Mouse (Mus musculus): ENCODE measurements around the gene Cacng7. TPM values are rescaled to one million over a fixed set of nuclear protein-coding genes. Genes with fewer than 3 reads are reported as not detected.
"Not testable (repeated sequence)": the region's sequence is repeated elsewhere in the genome, so short reads cannot be mapped to it uniquely, and the experiment has no call there.

Gene Cacng7
- polyA plus RNA-seq, 1 experiment from 2014 or later = 0.25 TPM

DNA sequence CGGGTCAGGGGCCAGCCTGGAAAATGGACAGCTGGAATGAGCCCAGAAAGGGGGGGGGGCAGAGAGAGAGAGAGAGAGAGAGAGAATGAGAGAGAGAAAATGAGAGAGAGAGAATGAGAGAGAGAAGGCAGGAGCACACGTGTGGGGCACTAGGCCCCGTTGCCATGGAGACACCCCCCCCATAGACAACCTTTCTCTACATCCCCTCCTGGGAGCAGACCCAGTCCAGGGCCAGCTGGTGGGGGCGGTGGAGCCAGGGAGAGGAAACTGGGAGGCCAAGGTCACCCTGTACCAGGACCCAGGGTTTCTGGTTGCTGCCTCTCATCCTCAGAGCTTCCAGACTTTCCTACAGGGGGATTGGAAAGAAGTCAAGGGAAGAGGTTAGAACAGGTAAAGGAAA, 59.1 kb downstream of the Cacng7 start:
- DNase-seq (ENCODE audit: low spot score) (no peak), ATAC-seq (no peak)
- Histone ChIP-seq H3K36me3 (ENCODE audit: insufficient read depth, low read length) (no peaks in the 10 kb centered on the region), H3K9ac (replicated peaks; ENCODE audit: low read depth) (no peak overlapping the region), H3K4me2 (replicated peaks; ENCODE audit: low read depth, low read length) (no peak overlapping the region), H3K4me3 (ENCODE audit: low read depth, low read length) (no peak overlapping the region), H3K9me3 (ENCODE audit: low read length) (no peaks in the 10 kb centered on the region), H3K27me3 (replicated peaks; ENCODE audit: insufficient read depth, low read length) (no peaks in the 10 kb centered on the region), H3K27ac (ENCODE audit: low read length) (no peak overlapping the region), H3K4me1 (ENCODE audit: insufficient read depth, low read depth, low read length) (no peaks in the 10 kb centered on the region)
- TF ChIP-seq CTCF (IDR thresholded peaks at IDR 0.05) (no peak), EP300 (IDR thresholded peaks at IDR 0.05) (no peak)
- 20% methylated on average over 4 of the region's 4 CpGs for WGBS

DNA sequence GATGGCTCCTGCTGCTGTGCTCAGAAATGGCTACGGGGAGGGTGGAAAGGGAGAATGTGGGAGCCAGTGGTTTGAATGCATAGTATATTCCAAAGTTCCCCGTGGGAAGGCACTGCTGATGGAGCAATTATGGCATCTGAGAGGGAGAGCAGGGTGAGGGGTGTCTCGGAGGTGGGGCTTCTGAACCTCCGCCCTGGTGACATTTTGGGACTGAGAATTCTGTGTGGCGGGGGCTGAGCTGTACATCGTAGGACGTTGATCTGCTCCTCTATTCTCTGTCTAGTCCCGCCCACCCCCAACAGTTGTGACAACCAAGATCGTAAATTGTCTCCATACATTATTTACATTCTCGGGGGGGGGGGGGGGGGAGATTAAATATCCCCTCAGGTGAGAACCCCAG, 64.6 kb downstream of the Cacng7 start:
- DNase-seq (ENCODE audit: low spot score) (no peak), ATAC-seq (no peak)
- H3K9me3 ChIP-seq (ENCODE audit: low read length) = no peaks in the 10 kb centered on the region
- no peaks in the 10 kb centered on the region for H3K4me1 ChIP-seq (ENCODE audit: insufficient read depth, low read depth, low read length)
- H3K36me3 ChIP-seq (ENCODE audit: insufficient read depth, low read length) = no peaks in the 10 kb centered on the region
- no peak overlapping the region for H3K27ac ChIP-seq (ENCODE audit: low read length)
- no peak for TF ChIP-seq EP300 (IDR thresholded peaks at IDR 0.05)
- no peak for TF ChIP-seq CTCF (IDR thresholded peaks at IDR 0.05)
- H3K4me3 ChIP-seq (ENCODE audit: low read depth, low read length) = no peak overlapping the region
- 77% methylated on average over 9 of the region's 10 CpGs for WGBS
- no peak overlapping the region for H3K9ac ChIP-seq (replicated peaks; ENCODE audit: low read depth)
- no peaks in the 10 kb centered on the region for H3K27me3 ChIP-seq (replicated peaks; ENCODE audit: insufficient read depth, low read length)
- H3K4me2 ChIP-seq (replicated peaks; ENCODE audit: low read depth, low read length) = no peak overlapping the region

DNA sequence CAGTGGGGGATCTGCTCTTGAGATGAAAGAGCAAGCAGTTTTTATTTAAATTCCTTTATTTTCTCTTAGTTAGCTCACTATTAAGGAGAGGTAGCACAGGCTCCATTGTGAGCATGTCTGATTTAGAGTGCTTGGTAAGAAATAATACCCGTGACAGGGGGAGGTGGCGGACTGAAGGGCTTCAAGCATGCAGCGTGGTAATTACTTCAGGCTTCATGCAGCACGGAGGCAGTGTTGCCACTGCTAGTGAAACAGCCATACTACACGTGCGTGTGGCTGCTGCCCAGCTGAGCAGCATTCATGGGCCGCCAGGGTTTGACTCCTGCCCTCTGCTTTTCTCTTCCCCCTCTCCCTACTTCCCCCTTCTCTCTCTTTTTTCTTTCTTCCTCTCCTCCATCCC, 65.0 kb downstream of the Cacng7 start:
- H3K36me3 ChIP-seq (ENCODE audit: insufficient read depth, low read length) = no peaks in the 10 kb centered on the region
- H3K9ac ChIP-seq (replicated peaks; ENCODE audit: low read depth) = no peak overlapping the region
- no peak overlapping the region for H3K4me2 ChIP-seq (replicated peaks; ENCODE audit: low read depth, low read length)
- no peak overlapping the region for H3K4me3 ChIP-seq (ENCODE audit: low read depth, low read length)
- WGBS = 52% methylated on average over 7 of the region's 7 CpGs
- H3K27ac ChIP-seq (ENCODE audit: low read length) = no peak overlapping the region
- no peaks in the 10 kb centered on the region for H3K4me1 ChIP-seq (ENCODE audit: insufficient read depth, low read depth, low read length)
- no peaks in the 10 kb centered on the region for H3K9me3 ChIP-seq (ENCODE audit: low read length)
- H3K27me3 ChIP-seq (replicated peaks; ENCODE audit: insufficient read depth, low read length) = no peaks in the 10 kb centered on the region
- TF ChIP-seq EP300 (IDR thresholded peaks at IDR 0.05) = no peak
- TF ChIP-seq CTCF (IDR thresholded peaks at IDR 0.05) = no peak
- DNase-seq (ENCODE audit: low spot score) (no peak), ATAC-seq (no peak)

DNA sequence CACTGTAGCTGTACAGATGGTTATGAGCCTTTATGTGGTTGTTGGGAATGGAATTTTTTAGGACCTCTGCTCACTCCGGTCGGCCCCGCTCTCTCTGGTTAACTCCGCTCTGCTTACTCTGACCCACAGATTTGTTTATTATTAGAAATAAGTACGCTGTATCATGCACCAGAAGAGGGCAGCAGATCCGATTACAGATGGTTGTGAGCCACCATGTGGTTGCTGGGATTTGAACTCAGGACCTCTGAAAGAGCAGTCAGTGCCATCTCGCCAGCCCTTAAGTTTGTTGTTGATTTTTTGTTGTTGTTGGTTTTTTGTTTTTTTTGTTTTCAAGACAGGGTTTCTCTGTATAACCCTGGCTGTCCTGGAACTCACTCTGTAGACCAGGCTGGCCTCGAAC, 65.6 kb downstream of the Cacng7 start:
- H3K27me3 ChIP-seq (replicated peaks; ENCODE audit: insufficient read depth, low read length); H3K9me3 ChIP-seq (ENCODE audit: low read length); H3K36me3 ChIP-seq (ENCODE audit: insufficient read depth, low read length); H3K4me1 ChIP-seq (ENCODE audit: insufficient read depth, low read depth, low read length); ATAC-seq; H3K4me2 ChIP-seq (replicated peaks; ENCODE audit: low read depth, low read length); H3K4me3 ChIP-seq (ENCODE audit: low read depth, low read length); H3K27ac ChIP-seq (ENCODE audit: low read length); H3K9ac ChIP-seq (replicated peaks; ENCODE audit: low read depth); DNase-seq (ENCODE audit: low spot score): not testable (repeated sequence)
- 86% methylated on average over 8 of the region's 8 CpGs for WGBS

DNA sequence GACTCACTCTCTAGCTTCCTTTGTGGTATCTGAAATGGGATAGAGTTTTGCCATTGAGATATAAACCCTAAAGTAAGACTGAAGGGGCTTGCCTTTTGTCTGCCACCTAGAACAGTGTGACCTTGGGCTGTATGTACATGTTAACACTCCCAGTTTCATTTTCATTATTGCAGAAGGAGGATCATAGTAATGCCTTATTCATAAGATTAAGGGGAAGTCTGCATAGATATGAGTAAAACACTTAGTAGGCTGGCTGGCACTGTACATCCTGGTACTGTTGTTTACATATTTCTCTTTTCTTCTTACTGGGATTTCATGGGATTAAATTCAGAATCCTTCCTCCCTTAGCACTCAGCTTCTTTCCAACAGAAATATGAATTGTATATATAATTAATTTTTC, 67.2 kb downstream of the Cacng7 start:
- no peaks in the 10 kb centered on the region for H3K27me3 ChIP-seq (replicated peaks; ENCODE audit: insufficient read depth, low read length)
- TF ChIP-seq EP300 (IDR thresholded peaks at IDR 0.05) (no peak), CTCF (IDR thresholded peaks at IDR 0.05) (no peak)
- no peak overlapping the region for H3K4me2 ChIP-seq (replicated peaks; ENCODE audit: low read depth, low read length)
- no peak for DNase-seq (ENCODE audit: low spot score)
- no peak overlapping the region for H3K9ac ChIP-seq (replicated peaks; ENCODE audit: low read depth)
- no peak overlapping the region for H3K27ac ChIP-seq (ENCODE audit: low read length)
- H3K9me3 ChIP-seq (ENCODE audit: low read length) = no peaks in the 10 kb centered on the region
- no peak for ATAC-seq
- H3K36me3 ChIP-seq (ENCODE audit: insufficient read depth, low read length) = no peaks in the 10 kb centered on the region
- no peak overlapping the region for H3K4me3 ChIP-seq (ENCODE audit: low read depth, low read length)
- no peaks in the 10 kb centered on the region for H3K4me1 ChIP-seq (ENCODE audit: insufficient read depth, low read depth, low read length)

DNA sequence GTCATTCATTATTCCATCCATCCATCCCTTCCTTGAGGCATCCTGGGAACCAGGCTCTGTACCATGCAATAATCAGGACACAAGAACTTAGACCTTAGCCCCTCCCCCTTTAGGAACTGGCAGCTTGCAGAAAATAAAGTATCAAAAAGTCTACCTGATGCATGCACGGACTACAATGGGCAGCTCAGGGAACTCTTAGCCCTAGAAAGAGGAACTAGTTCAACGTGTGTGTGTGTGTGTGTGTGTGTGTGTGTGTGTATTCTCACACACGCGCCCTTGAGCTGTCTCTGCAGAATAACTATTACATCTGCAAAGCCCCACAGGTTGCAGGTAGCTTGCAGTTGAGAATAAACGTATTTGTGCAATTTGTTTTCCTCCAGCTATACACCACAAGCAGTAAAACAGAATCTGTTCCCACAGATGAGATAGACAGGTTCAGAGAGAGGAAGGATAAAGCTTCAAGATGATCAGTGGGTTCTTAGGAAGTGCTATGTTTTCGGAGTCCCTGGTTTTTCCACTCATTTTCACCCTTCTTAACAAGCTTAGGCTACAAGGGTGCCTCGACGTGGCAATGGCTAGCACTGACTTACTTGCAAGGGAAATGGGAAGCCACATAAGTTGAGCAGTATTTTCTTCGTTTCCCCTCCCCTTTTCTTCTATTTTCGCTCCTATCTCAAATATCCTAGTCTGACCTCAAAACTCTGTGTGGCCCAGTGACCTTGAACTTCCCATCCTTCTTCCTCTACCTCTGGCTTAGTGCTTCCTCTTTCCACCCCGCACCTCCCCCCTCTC, 77.2 kb downstream of the Cacng7 start:
- no peaks in the 10 kb centered on the region for H3K36me3 ChIP-seq (ENCODE audit: insufficient read depth, low read length)
- DNase-seq (ENCODE audit: low spot score) = no peak
- H3K4me3 ChIP-seq (ENCODE audit: low read depth, low read length) = no peak overlapping the region
- H3K9me3 ChIP-seq (ENCODE audit: low read length) = no peaks in the 10 kb centered on the region
- 47% methylated on average over 11 of the region's 11 CpGs for WGBS
- H3K4me2 ChIP-seq (replicated peaks; ENCODE audit: low read depth, low read length) = no peak overlapping the region
- H3K9ac ChIP-seq (replicated peaks; ENCODE audit: low read depth) = no peak overlapping the region
- H3K27ac ChIP-seq (ENCODE audit: low read length) = no peak overlapping the region
- TF ChIP-seq EP300 (IDR thresholded peaks at IDR 0.05) (no peak), CTCF (IDR thresholded peaks at IDR 0.05) (no peak)
- H3K4me1 ChIP-seq (ENCODE audit: insufficient read depth, low read depth, low read length) = no peaks in the 10 kb centered on the region
- peaks cover 44% of the 10 kb centered on the region for H3K27me3 ChIP-seq (replicated peaks; ENCODE audit: insufficient read depth, low read length)
- no peak for ATAC-seq
